Mouse (Mus musculus): ENCODE measurements around the gene Chfr.

Gene Chfr

DNA sequence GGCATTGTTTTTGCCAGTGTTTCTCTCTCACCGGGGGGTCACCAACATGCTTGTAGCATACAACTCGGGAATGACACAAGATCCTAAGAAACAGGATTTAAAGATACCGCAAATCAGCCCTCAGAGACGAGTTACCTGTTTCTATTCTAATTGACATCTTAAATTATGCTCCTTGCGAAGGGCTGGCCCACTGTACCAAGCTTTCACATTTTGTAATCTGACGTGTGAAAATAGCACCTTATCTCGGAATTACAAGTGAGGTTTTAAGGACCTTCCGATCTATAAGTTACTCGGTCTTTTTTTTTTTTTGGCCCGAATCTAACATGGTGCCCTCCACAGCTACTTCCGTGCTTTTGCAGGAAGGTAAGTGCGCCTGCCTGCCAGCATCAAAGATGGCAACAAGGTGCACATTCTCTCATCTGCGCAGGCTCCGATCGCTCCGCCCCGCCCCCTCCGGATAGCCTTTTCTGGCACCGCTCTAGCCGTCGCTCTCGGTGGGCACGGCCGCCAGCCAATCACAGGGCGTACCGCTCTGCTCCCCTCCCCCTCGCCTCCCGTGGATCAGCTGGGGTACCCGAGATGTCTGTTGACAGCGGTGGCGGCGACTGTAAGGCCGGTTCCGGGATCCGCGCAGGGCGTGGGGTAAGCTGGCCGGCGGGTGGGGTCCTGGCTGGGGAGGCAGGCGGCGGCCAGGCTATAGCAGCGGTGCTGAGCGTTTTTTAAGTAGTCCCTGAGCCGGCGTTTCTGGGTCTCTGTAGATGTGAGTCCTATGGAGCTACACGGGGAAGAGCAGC lies at the start of gene Chfr:
Chfr (plus strand) TSS at position 550 of the 794 bp plus-strand sequence.
- in situ Hi-C loops (cut with MboI; ENCODE audit: low sequenced_read_pairs): no loop called here

DNA sequence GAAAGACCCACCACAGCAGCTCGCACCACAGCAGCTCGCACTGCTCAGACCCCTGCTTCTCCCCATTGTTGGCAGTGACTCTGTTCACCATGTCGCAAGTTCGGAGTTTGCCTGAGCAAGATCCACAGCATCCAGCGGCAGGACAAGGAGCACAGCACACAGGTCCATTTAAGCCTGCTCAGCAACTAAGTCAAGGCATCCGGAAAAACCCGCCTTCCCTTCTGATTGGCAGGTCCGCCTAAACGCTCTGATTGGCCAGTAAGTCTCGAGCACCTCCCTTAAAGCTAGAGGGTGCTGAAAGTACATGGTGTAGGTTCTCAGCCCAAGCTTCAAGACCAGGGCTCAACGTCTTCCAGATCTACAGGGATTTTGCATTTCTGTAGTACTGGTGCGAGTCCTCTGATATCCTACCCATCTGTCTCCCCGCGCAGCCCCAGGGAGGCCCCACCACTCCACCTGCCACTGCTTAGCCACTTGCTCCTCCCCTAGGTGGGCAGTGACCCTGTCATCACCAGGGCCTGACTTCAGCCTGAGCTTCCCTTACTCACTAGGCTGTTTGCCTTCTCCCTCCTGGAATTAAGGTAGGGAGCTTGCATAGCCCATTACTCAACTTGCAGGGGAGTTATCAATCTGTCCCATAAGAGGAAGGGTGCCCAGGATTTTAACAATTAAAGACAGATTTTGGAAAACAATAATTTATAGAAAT lies 49.3 kb upstream of the Chfr start:
- in situ Hi-C loops (cut with MboI; ENCODE audit: low sequenced_read_pairs): no loop called here

DNA sequence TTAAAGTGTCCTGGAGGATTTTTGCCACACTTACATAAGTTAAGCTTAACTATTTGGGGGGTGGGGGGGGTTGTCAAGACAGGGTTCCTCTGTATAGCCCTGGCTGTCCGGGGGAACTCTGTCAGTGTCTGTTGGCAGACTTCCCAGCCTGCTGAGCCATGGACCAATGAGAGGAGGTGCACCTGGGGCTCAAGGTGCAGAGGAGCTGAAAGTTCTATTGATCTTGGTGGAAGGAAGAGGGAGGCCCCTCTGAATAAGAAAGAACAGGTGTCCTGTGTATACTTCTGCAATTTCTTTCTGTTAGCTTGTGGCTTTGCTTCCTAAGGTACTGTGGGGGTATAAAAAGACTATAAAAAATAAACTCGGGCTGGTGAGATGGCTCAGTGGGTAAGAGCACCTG lies 44.1 kb upstream of the Chfr start:
- in situ Hi-C loops (cut with MboI; ENCODE audit: low sequenced_read_pairs): no loop called here

DNA sequence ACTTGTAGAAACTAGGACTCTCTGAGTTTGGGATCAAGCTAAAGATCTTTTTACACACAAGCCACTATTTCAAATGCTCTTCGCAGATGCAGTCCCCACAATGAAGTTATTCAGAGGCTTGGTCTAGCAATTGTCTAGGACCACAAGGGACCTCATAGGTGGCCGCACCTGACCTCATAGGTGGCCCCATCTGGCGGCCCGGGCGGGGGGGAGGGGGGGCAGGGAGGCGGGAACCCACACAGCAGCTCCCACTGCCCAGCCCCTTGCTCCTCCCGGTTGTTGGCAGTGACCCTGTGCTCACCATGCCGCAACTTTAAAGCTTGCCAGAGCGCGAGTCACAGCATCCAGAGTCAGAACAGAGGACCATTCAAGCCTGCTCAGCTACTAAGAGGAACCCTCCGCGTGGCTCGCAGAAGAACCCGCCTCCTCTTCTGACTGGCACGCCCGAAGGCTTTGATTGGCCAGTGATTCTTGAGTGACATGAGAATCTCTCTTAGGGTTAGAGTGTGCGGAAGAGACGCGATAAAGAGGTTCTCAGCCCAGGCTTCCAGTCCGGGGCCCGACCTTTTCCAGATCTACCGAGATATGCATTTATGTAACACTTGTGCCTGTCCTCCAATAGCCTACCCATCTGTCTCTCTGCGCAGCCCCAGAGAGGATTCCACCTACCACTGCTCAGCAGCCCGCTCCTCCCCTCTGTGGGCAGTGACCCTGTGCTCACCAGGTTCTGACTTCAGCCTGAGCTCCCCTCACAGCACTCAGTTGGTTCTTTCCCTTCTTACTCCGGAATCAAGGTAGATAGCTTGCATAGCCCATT lies 41.4 kb upstream of the Chfr start, which contains the start of gene Gm35315:
Gm35315 (minus strand) TSS at position 391 of the 817 bp plus-strand sequence.
- in situ Hi-C loops (cut with MboI; ENCODE audit: low sequenced_read_pairs): no loop called here

DNA sequence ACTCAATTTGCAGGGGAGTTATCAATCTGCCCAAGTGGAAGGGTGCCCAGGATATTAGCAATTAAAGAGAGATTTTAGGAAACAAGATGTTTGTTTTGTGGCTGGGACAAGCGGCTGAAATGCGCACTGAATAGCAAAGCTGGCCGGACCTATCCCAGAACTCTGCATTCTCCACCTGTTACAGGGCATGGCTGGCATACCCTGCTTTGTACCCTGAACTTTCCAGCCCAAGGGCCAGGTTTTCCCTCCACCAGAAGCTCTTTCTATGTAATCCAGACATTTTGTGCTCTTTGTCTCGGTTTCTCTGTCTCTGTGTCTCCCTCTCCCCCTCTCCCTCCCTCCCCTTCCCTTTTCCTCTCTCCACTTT lies 40.8 kb upstream of the Chfr start:
- in situ Hi-C loops (cut with MboI; ENCODE audit: low sequenced_read_pairs): no loop called here

DNA sequence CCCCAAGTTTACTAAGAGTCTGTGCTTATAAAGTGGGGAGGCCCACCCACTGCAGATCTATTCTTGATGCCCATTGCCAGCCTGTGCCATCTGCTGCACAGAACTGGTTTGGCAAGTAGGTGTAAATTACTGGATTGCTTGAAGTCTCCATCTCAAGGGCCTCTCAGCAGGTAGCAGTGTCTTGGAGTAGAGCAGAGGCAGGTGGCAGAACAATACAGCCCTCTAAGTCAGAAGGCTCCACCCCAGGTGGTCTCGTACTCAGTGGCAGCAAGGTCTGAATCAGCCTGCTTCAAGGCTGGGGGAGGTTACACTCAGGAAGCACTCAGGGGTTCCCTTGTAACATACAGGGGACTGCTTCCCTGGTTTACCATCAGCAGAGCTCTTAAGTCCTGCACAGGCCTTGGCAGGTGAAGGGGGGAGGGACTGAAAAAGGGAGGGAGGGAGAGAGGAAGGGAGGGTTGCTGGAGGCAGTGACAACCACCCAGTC lies 36.6 kb upstream of the Chfr start:
- in situ Hi-C loops (cut with MboI; ENCODE audit: low sequenced_read_pairs): no loop called here

DNA sequence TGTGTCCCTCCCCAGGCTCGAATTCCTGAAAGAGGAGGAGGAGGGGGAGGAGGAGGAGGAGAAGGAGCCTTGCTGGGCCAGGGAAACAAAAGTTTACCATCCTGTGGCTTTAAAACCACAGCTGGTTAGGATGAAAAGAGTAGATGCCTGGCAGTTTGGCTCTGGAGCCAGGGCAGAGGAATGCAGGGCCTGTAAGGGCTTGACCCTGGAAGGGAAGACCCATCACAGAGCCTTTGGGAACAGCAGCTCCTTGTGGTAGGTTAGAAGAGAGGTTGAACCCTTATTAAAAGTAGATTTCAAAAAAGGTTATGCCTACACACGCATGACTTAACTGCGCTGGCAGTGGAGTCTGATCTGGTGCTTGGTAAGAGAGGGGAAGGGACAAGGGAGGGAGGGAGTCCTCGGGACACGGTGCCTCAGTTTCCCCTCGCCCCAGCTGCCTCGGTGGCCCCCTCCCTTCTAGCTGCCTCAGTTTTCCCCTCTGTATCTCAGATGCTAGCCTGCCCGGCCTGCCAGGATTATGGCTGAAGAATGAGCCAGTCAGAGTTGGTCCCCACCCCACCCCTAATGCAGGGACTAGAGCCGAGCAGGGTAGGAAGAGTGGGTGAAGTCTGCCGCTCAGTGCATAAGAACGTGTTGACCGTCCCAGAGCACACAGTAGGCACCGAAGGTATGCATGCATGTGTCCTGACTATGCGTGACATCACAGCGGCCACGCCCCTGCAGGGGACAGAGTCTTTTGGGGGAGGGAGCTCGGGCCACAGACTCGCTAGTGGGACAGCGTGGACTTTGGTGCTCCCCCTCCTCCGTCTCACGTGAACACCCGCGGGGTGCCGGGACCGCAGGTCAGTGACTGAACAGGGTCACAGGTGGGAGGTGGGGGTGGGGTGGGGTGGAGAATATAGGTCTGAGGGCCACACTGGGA lies 35.7 kb upstream of the Chfr start, which contains the start of gene Plcxd1:
Plcxd1 (plus strand) TSS at position 314 of the 925 bp plus-strand sequence.
- in situ Hi-C loops (cut with MboI; ENCODE audit: low sequenced_read_pairs): no loop called here

DNA sequence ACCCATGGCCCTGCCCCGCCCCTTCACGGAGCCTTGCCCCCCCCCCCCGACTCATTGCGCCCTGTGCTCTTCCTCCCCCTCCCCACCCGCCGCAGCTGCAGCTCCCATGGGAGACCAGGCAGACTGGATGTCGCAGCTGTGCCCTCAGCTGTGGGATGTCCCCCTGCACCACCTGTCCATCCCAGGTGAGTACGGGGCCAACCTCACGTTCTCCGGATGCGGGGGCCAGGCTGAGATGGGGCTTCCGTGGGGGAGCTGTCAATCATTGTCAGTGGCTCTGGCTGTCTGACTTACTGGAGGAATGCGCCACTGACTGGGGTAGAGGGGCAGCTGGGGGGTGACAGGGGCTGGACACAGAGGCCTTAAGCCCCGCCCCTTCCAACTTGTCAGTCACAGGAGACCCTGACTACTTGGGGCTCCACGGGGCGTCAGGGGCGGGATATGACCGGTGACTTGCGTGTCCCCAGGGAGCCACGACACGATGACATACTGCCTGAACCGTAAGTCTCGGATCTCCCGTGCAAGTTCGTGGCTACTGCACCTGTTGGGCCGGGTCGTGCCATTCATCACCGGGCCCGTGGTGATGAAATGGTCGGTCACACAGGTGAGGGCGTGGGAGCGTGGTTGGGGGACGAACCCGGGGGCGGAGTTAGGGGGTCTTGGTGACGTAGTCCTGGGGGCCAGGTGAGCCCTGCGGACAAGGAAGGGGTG lies 34.6 kb upstream of the Chfr start:
- in situ Hi-C loops (cut with MboI; ENCODE audit: low sequenced_read_pairs): no loop called here

DNA sequence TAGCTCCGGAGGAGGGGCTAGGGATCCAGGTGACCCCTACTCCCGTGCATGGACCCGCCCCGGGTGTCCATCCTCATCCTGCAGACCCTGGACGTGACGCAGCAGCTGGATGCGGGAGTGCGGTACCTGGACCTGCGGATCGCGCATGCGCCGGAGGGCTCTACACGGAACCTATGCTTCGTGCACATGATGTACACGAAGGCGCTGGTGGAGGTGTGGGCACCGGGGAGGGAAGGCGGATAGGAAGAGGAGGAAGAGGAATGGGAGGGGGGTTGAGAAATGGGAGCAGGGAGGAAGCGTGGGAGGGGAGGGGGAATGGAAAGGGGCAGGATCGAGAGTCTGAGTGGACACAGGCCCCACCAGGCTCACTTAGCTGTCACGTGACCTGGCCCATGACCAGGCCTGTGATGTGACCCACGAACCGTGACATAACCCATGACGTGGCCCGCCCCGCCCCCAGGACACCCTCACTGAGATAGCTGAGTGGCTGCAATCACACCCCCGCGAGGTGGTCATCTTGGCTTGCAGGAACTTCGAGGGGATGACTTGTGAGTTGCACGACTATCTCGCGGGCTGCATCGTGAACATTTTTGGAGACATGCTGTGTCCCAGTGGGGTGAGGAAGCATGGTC lies 33.8 kb upstream of the Chfr start:
- in situ Hi-C loops (cut with MboI; ENCODE audit: low sequenced_read_pairs): no loop called here

DNA sequence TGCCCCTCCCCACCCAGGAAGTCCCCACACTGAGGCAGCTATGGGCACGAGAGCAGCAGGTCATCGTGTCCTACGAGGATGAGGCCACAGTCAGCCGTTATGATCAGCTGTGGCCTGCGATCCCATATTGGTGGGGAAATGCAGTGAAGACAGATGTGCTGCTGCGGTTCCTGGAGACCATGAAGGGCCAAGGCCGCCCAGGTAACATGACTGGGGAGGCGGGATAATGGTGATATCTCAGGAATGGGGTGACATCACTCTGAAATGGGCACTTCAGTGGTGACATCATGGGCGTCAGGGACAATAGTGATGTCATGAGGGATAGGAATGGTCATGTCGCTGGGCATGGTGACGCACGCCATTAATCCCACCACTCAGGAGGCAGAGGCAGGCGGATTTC lies 33.2 kb upstream of the Chfr start:
- in situ Hi-C loops (cut with MboI; ENCODE audit: low sequenced_read_pairs): no loop called here

DNA sequence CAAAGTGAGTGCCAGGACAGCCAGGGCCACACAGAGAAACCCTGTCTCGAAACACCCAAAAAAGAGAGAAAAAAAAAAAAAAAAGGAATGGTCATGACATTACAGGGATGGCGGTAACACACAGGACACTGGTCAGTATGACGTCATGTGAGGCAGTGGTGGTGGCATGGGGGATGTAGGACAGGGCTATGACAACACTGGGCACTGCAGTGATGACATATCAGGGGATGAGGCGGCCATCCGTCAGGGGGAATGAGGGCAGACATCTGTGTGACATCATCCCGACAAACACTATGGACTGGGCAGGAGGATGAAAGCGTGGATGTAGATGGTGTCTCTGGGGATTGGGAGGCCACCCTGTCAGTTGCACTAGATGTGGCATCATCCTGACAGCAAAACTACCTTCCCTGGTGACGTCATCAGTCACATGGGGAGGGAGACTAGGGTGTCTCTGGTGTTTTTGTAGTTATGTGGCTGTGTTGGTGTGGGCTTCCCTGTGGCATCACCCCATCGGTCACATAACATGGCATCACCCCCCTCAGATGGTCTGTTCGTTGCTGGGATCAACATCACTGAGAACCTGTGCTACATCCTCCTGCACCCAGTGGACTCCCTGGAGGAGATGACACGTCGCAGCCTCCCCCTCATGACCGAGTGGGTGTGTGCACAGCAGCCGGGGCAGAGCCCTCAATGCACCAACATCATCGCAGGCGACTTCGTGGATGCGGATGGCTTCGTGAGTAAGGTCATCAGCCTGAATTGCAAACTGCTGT lies 32.6 kb upstream of the Chfr start:
- in situ Hi-C loops (cut with MboI; ENCODE audit: low sequenced_read_pairs): no loop called here

DNA sequence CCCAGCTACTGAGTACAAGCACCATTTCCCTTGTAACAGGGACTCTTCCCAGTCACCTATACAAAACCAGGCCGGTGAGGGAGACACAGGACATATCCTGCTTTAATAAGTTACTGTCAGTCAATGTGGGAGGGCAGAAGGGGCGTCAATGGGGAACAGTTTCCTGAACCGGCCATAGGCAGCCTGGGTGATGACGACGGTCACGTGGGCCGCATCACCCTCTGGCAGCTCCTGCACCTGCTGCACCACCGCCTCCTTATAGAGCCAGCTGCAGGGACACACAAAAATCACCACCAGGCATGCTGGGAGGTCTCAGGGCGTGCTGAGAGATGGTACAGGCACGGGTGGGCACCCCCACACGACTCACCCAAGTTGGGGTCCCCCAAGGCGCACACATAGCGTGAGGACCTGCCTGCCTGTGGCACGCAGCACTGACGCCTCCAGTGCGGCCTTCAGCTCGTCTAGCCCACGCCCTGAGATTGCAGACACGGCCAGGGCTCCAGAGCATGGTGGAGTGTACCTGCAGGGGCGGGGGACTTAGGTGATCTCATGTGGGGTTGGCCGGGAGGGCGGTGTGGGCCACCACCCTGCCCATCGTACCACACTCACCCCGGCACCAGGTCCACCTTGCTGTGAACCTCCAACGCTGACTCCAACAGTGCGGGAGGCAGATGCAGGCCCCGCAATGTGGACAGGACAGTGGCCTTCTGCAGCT lies 31.6 kb upstream of the Chfr start:
- in situ Hi-C loops (cut with MboI; ENCODE audit: low sequenced_read_pairs): no loop called here

DNA sequence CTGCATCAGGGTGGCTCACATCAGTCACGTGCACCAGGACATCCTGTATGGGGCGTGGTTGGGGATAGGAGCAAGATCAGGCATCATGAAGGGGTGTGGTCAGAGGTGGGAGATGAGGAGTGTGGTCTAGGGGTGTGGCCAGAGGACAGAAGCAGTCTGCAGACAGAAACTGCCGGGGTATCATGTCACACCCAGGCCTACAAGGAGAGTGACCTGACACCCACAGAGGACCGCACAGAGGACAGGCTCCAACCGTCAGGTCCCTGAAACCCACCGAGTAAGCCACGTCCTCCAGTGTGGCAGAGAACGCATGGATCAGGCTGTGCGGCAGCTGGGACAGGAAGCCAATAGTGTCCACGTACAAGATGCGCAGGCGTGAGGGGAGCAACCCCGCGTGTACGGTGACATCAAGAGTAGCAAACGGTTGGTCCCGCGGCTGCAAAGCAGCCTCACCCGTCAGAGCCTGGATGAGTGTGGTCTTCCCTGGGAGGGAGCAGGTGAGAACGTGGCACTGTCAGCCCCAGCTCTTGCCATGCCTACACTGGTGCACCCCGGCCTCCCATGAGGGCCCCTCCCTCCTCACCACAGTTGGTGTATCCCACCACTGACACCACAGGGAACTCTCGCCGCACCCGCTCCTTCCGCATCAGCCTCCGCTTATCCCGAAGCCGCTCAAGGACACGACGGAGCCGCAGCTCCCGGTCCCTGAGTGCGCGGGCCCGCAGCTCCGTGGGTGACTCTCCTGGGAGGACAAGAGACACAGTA lies 30.8 kb upstream of the Chfr start:
- in situ Hi-C loops (cut with MboI; ENCODE audit: low sequenced_read_pairs): no loop called here

DNA sequence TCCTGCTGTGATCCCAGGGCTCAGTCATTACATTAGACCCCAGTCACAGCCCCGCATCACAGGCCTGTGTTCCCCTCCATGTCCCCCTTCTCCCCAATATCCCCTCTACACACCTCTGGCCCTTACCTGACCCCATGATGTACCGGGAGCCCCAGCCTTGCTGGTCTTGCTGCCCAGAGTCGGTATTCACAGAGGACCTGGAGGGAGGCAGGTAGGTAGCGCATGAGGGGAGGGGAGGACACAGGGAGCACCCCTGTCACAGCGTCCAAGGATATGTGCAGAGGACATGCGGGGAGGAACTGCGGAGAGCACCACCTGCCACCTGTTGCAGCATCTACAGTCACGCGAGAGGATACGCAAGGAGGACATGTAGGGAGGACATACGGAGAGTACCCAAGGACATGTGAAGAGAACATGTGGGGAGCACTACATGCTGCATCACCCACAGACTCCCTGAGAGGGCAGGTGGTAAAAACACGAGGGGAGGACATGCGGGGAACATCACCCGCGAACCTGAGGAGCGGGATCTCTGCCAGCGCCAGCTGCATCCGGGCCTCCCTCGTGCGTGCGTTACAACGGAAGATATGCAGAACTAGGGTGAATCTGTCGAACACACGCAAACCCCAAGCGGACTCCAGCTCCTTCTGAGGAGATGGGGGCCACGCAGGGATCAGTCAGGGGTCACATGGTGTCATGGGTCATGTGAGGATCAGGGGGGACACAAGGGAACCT lies 29.3 kb upstream of the Chfr start:
- in situ Hi-C loops (cut with MboI; ENCODE audit: low sequenced_read_pairs): no loop called here

DNA sequence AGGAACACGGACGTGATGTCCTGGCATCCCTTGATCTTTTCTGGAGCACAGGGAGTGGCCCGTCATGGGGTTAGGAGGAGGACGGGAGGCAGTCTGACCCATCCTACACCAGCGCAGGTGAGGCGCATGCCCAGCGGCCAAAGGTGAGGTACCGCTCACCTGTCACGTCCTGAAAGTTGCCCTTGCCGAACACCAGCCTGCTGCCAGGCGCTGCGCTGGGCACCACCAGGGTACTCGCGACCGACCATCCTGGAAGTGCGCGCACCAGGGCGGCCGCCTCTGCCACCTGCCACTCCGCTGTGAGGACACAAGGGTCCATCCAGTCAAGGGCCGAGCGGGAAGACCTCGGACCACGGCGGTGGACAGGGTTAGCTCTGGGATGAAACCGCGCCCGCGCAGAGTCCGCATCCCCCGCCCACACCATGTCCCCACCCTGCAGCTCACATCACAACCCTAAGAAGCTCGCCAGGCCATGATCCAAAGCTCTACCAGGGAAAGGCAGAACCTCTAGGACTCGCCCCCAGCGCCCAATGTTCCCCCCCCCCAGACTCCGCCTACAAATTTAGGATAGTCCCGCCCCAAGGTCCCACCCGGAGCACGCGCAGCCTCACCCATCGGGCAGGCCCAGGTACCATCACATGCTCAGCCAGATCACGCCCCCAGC lies 28.6 kb upstream of the Chfr start:
- in situ Hi-C loops (cut with MboI; ENCODE audit: low sequenced_read_pairs): no loop called here

All from CH12F3 (cell line).